Mouse (Mus musculus): ENCODE measurements around the gene Ppp1ca. TPM values are rescaled to one million over a fixed set of nuclear protein-coding genes. Genes with fewer than 3 reads are reported as not detected.

Ppp1ca gene
- total and polyA plus RNA-seq, 3 experiments = 270 to 673 (median 565) TPM

DNA sequence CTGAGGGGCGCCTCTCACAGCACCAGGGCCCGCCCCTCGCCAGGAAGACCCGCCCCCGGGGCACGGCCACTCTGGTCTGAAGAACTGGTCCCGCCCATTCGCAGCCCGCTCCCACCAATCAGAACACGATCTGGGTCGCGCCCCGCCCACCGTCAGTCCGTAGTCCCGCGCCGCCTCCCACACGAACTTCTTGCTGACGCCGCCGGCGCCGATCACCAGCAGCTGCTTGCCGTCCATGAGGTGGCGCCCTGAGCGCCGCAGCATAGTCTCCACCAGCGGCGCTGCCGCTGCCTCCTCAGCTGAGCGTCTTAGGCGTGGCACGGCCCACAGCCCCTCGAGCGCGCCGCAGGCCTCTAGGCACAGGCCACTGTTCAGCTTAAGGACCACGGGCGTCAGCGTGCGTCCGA, 22.5 kb upstream of the Ppp1ca start:
- Histone ChIP-seq H3K9me3 (replicated peaks) (no peaks in the 10 kb centered on the region), H3K36me3 (replicated peaks) (no peaks in the 10 kb centered on the region), H3K27me3 (ENCODE audit: insufficient read depth, low read length) (peaks cover 34% of the 10 kb centered on the region), H3K4me1 (ENCODE audit: insufficient read depth, low read depth, low read length) (peaks cover 39% of the 10 kb centered on the region), H3K4me3 (ENCODE audit: low read depth, low read length) (peak overlapping the region; percentile 70)
- DNase-seq (ENCODE audit: low spot score) (peak; percentile 99), ATAC-seq (ENCODE audit: extremely low read depth, insufficient number of reproducible peaks, low FRiP score, poor library complexity, severe bottlenecking) (peak; percentile 97)
- TF ChIP-seq CTCF (IDR thresholded peaks at IDR 0.05; ENCODE audit: low read depth, low read length) (0 out of 2 replicates have a peak, but pooled peaks have one; percentile 18), GATA2 (IDR thresholded peaks at IDR 0.05; ENCODE audit: borderline replicate concordance, low read depth, low read length) (no peak)

DNA sequence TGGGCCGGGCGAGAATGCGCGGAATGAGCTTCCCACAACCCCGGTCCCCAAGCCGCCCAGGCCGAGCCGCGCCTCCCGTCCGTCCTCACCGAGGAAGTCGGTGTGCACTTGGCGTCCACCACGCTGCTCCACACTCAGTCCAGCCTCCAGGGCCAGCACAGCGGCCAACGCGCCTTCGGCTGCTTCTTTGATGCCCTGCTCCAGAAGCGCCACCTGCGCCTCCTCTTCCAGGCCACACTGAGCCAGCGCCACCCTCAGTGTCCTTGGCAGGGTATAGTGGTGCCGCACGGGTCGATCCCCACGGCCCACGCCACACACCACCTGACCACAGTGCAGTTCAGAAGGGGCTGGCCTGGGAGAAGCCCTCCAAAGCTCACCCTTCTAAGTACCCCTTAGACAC, 22.1 kb upstream of the Ppp1ca start:
- H3K9me3 ChIP-seq (replicated peaks) = no peaks in the 10 kb centered on the region
- H3K27me3 ChIP-seq (ENCODE audit: insufficient read depth, low read length) = peaks cover 39% of the 10 kb centered on the region
- peaks cover 35% of the 10 kb centered on the region for H3K4me1 ChIP-seq (ENCODE audit: insufficient read depth, low read depth, low read length)
- no peak for TF ChIP-seq CTCF (IDR thresholded peaks at IDR 0.05; ENCODE audit: low read depth, low read length)
- TF ChIP-seq TAL1 (conservative IDR thresholded peaks at IDR 0.05; ENCODE audit: low read depth, low read length) = no peak
- TF ChIP-seq GATA1 (IDR thresholded peaks at IDR 0.05; ENCODE audit: borderline replicate concordance, low read length) = no peak
- TF ChIP-seq GATA2 (IDR thresholded peaks at IDR 0.05; ENCODE audit: borderline replicate concordance, low read depth, low read length) = no peak
- TF ChIP-seq POLR2AphosphoS5 (IDR thresholded peaks at IDR 0.05; ENCODE audit: insufficient replicate concordance, low read depth, low read length) = no peak
- H3K4me3 ChIP-seq (ENCODE audit: low read depth, low read length) = peak overlapping the region; percentile 70
- ATAC-seq (ENCODE audit: extremely low read depth, insufficient number of reproducible peaks, low FRiP score, poor library complexity, severe bottlenecking) (no peak), DNase-seq (ENCODE audit: low spot score) (no peak)
- H3K36me3 ChIP-seq (replicated peaks) = no peaks in the 10 kb centered on the region

DNA sequence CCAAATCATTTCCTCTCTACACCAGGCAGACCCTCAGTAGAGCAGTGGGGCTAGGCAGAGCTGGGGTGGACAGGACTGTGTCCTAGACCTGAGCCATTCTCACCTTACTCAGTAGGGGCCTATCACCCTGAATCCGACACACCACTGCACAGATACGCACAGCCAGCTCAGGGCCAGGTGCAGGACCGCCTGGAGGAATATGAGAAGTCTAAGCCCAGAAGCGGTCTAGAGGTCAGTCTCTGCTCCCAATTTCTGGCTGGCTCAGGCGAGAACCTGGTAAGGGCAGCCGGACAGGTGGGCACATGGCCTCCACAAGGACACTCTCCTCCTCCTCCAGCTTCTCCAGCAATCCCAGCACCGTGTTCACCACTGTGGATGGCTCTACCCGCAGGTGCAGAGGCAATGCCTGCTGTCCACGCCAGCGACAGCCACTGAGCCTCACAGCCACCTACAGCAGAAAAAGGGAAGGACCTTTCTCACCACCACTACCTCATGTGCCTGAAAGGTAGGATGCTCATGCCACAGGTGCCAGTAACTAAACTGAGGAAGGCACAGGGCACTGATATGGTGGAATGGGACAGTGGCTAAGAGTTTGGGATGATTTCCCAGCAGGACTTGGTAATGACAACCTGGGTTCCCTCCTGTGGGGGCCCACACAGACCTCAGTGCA, 21.0 kb upstream of the Ppp1ca start:
- TF ChIP-seq GATA1 (IDR thresholded peaks at IDR 0.05; ENCODE audit: borderline replicate concordance, low read length) (no peak), TAL1 (conservative IDR thresholded peaks at IDR 0.05; ENCODE audit: low read depth, low read length) (no peak), CTCF (IDR thresholded peaks at IDR 0.05; ENCODE audit: low read depth, low read length) (no peak), POLR2AphosphoS5 (IDR thresholded peaks at IDR 0.05; ENCODE audit: insufficient replicate concordance, low read depth, low read length) (no peak), GATA2 (IDR thresholded peaks at IDR 0.05; ENCODE audit: borderline replicate concordance, low read depth, low read length) (no peak)
- peaks cover 38% of the 10 kb centered on the region for H3K4me1 ChIP-seq (ENCODE audit: insufficient read depth, low read depth, low read length)

DNA sequence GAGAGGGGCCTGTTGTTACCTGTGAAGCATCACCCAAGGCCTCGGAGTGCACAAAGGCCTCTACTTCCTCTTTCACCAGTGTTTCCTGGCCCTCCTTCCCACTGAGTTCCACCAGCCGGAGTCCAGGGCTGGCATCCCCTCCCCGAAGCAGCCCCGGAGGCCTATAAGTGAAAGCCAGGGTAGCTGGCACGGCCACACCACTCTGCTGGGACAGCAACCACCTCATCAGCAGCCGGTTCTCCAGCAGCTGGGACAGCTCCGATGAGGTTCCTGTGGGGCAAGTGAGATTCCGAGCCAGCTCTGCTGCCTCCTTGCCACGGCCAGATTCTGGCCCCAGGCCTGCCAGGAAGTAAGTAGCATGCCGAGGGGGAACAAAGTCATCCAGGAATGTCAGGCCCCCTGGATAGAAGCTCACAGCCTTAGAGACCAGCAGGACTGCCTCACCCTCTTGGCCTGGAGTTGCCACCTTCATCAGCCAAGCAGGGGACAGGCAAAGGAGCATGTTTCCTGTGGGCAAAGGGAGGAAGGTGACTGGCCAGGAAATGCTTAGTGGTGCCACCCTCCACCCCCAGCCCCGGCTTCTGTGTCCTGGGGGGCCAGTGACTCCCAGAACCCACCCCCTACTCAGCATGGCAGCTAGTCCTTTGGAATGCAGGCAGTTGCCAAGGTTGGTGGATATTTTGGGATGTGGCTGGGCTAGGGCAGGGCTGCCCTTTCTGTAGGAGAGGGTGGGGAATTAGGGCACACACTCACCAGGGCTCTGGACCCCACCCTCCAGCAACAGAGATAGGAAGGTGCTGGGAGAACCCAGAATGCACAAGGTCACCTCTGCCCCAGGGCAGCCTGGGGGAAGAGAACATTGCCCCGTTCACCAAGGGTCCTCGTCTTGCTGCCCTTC, 20.2 kb upstream of the Ppp1ca start:
- H3K27me3 ChIP-seq (ENCODE audit: insufficient read depth, low read length) = peaks cover 53% of the 10 kb centered on the region
- H3K36me3 ChIP-seq (replicated peaks) = no peaks in the 10 kb centered on the region
- H3K4me3 ChIP-seq (ENCODE audit: low read depth, low read length) = no peak overlapping the region
- ATAC-seq (ENCODE audit: extremely low read depth, insufficient number of reproducible peaks, low FRiP score, poor library complexity, severe bottlenecking) (no peak), DNase-seq (ENCODE audit: low spot score) (no peak)
- peaks cover 35% of the 10 kb centered on the region for H3K4me1 ChIP-seq (ENCODE audit: insufficient read depth, low read depth, low read length)
- no peaks in the 10 kb centered on the region for H3K9me3 ChIP-seq (replicated peaks)
- TF ChIP-seq GATA2 (IDR thresholded peaks at IDR 0.05; ENCODE audit: borderline replicate concordance, low read depth, low read length) (no peak), POLR2AphosphoS5 (IDR thresholded peaks at IDR 0.05; ENCODE audit: insufficient replicate concordance, low read depth, low read length) (no peak), TAL1 (conservative IDR thresholded peaks at IDR 0.05; ENCODE audit: low read depth, low read length) (no peak), CTCF (IDR thresholded peaks at IDR 0.05; ENCODE audit: low read depth, low read length) (no peak), GATA1 (IDR thresholded peaks at IDR 0.05; ENCODE audit: borderline replicate concordance, low read length) (no peak)

More for the DNA sequence above, 21.0 kb upstream of the Ppp1ca start:
- Histone ChIP-seq H3K4me3 (ENCODE audit: low read depth, low read length) (no peak overlapping the region), H3K36me3 (replicated peaks) (no peaks in the 10 kb centered on the region), H3K9me3 (replicated peaks) (no peaks in the 10 kb centered on the region), H3K27me3 (ENCODE audit: insufficient read depth, low read length) (peaks cover 49% of the 10 kb centered on the region)
- ATAC-seq (ENCODE audit: extremely low read depth, insufficient number of reproducible peaks, low FRiP score, poor library complexity, severe bottlenecking) (no peak), DNase-seq (ENCODE audit: low spot score) (no peak)

DNA sequence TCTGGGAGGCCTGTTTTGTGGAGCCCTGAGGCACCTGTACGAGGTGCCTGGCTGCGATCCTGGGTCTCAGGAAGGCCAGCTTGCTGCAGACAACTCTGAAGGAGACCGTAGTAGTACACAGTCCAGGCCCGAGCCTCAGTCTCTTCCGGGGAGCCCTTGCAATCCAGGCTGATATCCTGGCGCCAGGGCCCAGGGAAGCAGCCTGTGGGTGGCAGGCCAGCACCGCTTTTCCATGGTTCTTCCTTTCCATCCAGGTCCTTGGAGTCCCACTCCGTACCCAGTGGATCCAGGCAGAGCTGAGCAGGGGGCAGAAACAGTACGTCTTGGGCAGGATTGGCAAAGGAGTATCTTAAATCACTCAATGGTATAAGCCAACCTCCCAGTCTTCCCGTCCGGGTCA, 18.9 kb upstream of the Ppp1ca start:
- H3K4me1 ChIP-seq (ENCODE audit: insufficient read depth, low read depth, low read length) = peaks cover 32% of the 10 kb centered on the region
- TF ChIP-seq POLR2AphosphoS5 (IDR thresholded peaks at IDR 0.05; ENCODE audit: insufficient replicate concordance, low read depth, low read length) (no peak), GATA2 (IDR thresholded peaks at IDR 0.05; ENCODE audit: borderline replicate concordance, low read depth, low read length) (no peak), GATA1 (IDR thresholded peaks at IDR 0.05; ENCODE audit: borderline replicate concordance, low read length) (no peak), CTCF (IDR thresholded peaks at IDR 0.05; ENCODE audit: low read depth, low read length) (no peak), TAL1 (conservative IDR thresholded peaks at IDR 0.05; ENCODE audit: low read depth, low read length) (no peak)
- no peak for ATAC-seq (ENCODE audit: extremely low read depth, insufficient number of reproducible peaks, low FRiP score, poor library complexity, severe bottlenecking)
- no peak for DNase-seq (ENCODE audit: low spot score)
- H3K4me3 ChIP-seq (ENCODE audit: low read depth, low read length) = no peak overlapping the region
- no peaks in the 10 kb centered on the region for H3K36me3 ChIP-seq (replicated peaks)
- no peaks in the 10 kb centered on the region for H3K9me3 ChIP-seq (replicated peaks)
- peaks cover 60% of the 10 kb centered on the region for H3K27me3 ChIP-seq (ENCODE audit: insufficient read depth, low read length)

DNA sequence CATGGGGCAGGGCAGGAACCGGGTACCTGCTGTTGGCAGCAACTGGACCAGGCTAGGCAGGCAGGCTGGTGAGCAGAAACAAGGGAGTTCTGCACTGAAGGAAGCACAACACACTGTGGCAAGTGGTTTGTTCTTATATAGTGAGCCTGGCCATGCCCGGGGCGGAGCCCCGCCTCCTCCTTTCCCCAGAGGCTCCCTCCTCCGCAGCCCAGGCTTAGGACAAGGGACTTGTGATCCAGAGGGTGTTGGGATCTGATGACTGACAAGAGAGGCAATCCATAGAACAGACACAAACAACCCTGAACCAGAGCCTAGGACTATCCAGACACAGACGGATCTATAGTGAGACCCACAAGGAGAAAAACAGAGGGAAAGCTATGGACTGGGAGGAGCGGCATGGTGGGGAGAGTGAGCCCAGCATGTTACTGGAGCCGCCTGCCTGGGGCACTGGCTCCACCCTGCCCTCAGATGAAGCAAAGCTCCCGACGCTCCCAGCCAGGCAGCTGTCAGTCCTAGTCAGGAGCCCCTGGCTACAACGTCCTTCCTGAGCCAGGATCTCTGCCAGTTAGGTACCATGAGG, 16.4 kb upstream of the Ppp1ca start, which contains the start of gene Carns1:
Carns1 (minus strand) TSS at position 112 of the 580 bp plus-strand sequence.
- H3K27me3 ChIP-seq (ENCODE audit: insufficient read depth, low read length) = peaks cover 70% of the 10 kb centered on the region
- no peak for TF ChIP-seq GATA1 (IDR thresholded peaks at IDR 0.05; ENCODE audit: borderline replicate concordance, low read length)
- no peak for TF ChIP-seq GATA2 (IDR thresholded peaks at IDR 0.05; ENCODE audit: borderline replicate concordance, low read depth, low read length)
- TF ChIP-seq POLR2AphosphoS5 (IDR thresholded peaks at IDR 0.05; ENCODE audit: insufficient replicate concordance, low read depth, low read length) = no peak
- no peak for TF ChIP-seq TAL1 (conservative IDR thresholded peaks at IDR 0.05; ENCODE audit: low read depth, low read length)
- TF ChIP-seq CTCF (IDR thresholded peaks at IDR 0.05; ENCODE audit: low read depth, low read length) = no peak
- peaks cover 25% of the 10 kb centered on the region for H3K4me1 ChIP-seq (ENCODE audit: insufficient read depth, low read depth, low read length)
- ATAC-seq (ENCODE audit: extremely low read depth, insufficient number of reproducible peaks, low FRiP score, poor library complexity, severe bottlenecking) (no peak), DNase-seq (ENCODE audit: low spot score) (no peak)
- H3K4me3 ChIP-seq (ENCODE audit: low read depth, low read length) = no peak within 1 kb of the TSS
- no peaks in the 10 kb centered on the region for H3K36me3 ChIP-seq (replicated peaks)
- no peaks in the 10 kb centered on the region for H3K9me3 ChIP-seq (replicated peaks)

Data from G1E (cell line).